Mouse (Mus musculus) cerebellum, postnatal 14 days (tissue): ENCODE measurements around the gene Babam1.

ENCODE experiments used
- DNase-seq, 2 experiments: peaks; one replicate each; pipeline ENCODE4 v3.0.0; 2021; ENCODE audit warnings: mixed read lengths in 2 of 2

Babam1 gene

DNA sequence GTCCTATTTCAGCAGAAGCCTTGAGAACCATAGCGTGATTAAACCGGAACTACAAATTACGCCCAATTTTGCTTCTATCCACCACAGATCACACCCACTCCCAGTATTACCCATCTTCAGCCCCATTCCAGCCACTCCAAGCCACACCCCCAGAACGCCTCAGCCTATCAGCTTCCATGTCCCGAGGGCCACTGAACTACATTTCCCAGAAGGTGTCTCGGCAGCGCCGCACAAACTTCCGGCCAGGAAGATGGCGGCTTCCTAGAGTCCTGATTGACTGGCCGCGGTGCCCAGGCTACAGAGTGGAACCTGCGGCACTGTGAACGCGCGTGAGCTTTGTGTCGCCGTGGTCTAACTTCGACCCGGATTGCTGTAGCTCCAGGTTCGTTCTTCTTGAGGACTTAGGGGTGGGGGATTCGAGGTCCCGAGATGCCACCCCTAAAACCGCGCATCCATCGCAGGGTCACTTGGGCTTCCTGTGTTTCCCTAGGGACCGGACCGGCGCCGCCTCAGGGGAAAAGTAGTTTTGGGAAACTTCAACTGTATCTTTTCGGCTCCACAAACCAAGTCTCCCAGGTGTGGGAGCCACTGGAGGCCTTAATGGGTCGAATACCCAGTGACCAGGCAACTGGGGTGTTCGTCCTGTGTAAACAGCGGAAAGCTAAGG is at the start of gene Babam1:
Gene Babam1, plus strand, starts transcription at position 223 of the 667 bp plus-strand sequence.
- peak; percentile 94 to 95 for DNase-seq

GRCm38 (mm10) chr8:71351117-71351516 is 45.5 kb upstream of the Babam1 start:
- no peak for DNase-seq

DNA sequence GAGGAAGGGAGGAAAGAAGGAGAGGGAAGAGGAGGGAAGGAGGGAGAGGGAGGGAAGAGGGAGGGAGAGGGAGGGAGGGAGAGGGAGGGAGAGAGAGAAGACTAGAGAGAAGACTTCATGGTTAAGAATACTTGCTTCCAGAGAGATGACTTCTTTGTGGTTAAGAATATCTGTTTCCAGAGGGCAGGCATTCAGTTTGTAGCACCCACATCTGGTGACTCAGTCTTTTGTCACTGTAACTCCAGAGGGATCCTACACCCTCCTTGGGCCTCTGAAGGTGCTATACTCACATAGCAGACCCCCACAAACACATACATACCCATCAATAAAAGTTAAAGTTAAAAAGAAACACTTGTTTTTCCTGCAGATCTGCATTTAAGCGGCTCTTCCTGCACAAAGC is 45.1 kb upstream of the Babam1 start:
- no peak for DNase-seq

DNA sequence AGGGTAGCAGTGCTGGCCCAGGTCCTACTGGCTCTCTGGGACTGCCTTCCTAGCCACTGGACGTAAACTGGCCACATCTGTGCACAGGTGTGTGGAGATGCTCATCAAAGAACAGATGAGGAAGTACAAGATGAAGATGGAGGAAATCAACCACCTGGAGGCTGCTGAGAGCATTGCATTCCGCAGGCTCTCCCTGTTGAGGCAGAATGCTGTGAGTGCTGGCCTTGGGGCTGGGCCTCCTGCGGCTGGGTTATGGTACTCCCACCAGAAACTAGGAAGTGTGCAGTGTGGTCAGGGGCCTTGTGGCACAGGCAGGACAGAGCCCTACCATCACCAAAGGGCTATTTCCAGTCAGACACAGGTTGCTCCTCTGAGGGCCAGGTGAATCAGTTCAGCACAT is 38.6 kb upstream of the Babam1 start:
- DNase-seq = no peak

DNA sequence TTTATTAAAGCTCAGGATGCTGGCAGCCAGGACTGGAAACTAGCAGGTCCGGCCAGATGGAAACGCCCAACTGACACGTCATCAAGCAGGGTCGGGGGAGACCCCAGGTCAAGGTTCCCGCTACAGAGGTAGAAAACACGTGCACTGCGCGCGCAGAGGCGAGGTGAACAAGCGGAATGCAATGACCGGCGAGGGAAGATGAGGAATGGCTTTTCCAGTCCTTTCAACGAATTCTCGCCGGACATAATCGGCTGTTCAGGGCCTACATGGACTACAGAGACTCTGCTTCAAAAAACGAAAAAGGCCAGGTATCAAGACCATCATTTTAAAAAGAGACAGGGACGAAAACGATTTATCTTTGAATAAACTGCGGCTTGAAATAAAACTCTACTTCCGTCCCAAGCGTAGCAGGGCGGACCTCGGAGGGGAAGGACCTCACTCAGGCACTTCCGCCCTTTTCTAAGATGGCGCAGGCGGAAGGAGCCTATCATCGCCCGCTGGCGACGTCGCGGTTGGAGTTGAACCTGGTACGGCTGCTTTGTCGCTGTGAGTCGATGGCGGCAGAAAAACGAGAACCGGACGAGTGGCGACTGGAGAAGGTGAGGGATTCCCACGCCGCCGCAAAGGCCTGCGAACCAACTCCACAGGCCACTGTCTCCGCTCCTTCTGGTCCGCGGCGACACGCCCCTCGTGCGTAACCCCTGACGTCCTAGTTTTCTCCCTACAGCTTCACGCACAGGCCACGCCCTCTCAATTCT is 29.7 kb upstream of the Babam1 start, which contains the start of gene Use1:
Gene Use1, plus strand, starts transcription at position 78 of the 758 bp plus-strand sequence.
- DNase-seq = peak; percentile 88 to 92

GRCm38 (mm10) chr8:71367529-71368176 is 29.0 kb upstream of the Babam1 start:
- DNase-seq = peak; percentile 54 to 57

DNA sequence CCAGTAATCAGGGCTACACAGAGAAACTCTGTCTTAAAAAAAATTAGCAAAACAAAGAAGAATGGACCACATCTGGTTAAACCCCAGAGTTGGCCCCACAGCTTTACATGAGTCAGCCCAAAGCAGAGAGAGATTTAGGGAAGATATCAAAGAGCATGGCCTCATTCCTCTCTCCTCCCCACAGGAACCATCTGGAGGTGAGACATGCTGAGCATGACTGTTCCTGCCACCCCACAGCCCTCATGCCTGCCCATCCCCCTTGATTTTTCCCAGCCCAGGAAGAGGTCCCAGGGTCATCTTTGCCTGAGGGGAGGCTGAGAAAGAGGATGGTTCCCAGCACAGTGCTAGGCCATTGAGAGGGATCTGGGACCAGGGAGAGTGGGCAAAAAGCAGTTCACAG is 28.3 kb upstream of the Babam1 start:
- DNase-seq = no peak

DNA sequence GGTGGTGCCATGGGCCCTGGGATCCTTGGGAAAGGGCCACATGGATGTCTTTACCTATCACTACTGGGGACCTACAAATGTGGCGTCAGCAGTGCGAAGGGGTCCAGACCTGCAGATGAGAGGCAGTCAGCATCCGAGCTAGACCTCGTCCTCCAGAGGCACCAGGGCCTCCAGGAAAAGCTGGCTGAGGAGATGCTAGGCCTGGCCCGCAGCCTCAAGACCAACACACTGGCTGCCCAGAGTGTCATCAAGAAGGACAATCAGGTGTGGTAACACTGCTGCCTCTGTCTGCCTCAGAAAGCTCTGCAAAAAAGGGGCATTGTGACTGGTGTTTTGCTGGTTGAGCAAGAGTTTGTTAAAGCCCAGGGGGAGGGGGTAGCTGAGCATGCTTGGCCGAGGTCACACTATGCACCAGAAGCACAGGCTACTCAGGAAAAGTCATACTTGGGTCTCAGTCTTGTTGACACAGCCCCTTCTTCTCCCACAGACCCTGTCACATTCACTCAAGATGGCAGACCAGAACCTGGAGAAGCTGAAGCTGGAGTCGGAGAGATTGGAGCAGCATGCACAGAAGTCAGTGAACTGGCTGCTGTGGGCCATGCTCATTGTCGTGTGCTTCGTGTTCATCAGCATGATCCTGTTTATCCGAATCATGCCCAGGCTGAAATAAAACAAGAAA is 27.5 kb upstream of the Babam1 start:
- no peak for DNase-seq

- no peak for DNase-seq
Measured at GRCm38 (mm10) chr8:71370711-71371235, 25.9 kb upstream of the Babam1 start.

GRCm38 (mm10) chr8:71371236-71371848 is 25.3 kb upstream of the Babam1 start, which contains the start of gene Ocel1:
Ocel1 (plus strand) TSS chr8:71371298.
- DNase-seq = peak; percentile 95 to 97

DNA sequence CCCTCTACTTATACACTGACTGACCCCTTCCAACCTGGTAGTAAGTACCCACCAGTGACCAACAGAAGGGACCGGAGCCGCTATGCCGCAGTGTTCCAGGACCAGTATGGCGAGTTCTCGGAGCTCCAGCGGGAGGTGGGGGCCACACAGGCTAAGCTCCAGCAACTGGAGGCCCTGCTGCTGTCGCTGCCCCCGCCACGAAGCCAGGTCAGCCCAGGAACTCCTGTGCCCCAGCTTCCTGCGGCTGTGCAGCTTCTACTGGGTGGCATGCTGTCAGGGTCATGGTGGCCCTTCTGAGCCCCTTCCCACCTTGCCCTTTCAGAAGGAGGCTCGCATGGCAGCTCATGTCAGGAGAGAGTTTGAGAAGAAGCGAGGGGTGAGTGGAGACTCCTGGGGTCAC is 24.2 kb upstream of the Babam1 start:
- no peak for DNase-seq

DNA sequence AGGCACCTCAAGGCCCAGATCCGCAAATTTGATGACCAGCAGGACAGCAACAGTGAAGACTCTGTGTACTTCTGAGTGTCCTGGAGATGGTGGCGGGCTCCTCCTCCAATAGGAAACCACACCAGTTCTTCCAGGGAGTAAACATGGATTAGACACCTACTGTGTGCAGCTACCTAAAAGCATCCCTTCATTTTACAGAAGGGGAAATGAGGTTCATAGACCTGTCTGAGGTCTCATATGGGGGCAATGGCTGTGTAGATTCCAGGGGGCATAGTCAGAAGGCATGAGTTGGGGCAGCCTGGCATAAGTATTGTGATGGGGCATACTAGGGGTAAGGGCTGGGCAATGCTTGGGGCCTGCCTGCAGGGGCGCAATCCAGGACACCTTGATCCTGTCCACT is 23.7 kb upstream of the Babam1 start:
- DNase-seq = no peak

- DNase-seq = peak in 1 of 2 experiments; percentile 48
Measured at GRCm38 (mm10) chr8:71374616-71375206, 21.9 kb upstream of the Babam1 start.

DNA sequence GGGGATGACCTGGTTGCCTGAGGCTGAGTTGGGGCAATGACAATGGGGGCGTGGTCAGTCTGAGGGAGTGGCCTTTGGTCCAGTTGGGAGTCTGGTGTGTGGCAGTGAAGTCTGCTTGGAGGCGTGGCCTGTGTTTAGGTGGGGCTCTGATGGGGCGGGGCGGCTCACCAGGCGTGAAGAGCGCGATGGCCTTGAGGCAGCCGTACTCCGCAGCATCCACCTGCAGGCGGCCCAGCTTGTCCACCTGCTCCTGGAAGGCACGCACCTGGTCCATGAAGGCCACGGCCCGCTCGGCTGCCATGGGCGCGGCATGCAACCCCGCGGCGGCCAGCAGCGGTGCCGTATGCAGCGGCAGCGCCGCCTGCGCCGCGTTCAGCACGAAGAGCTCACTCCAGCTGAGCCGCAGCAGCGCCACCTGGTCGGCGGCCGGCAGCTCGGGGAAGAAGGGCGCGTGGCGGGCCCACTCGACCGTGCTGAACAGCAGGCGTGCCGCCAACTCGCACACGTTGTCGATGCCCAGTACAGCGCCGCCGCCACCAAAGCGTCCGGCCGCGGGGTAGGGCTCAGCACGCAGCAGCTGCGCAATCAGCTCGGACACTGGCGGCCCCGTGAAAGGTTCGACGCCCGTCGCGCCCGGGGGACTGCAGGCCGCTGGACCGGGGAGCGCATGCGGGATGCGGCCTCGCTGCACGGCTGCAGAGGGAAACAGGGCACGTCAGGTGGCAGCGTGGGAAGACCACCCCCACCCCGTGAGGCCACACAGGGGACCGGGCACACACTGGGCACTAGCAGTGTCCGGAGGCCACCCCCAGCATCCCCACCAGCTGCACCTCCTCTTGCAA is 20.9 kb upstream of the Babam1 start:
- DNase-seq = peak; percentile 83 to 85

GRCm38 (mm10) chr8:71376423-71377030 is 20.1 kb upstream of the Babam1 start:
- peak in 1 of 2 experiments; percentile 62 for DNase-seq

GRCm38 (mm10) chr8:71379008-71379407 is 17.7 kb upstream of the Babam1 start:
- no peak for DNase-seq

DNA sequence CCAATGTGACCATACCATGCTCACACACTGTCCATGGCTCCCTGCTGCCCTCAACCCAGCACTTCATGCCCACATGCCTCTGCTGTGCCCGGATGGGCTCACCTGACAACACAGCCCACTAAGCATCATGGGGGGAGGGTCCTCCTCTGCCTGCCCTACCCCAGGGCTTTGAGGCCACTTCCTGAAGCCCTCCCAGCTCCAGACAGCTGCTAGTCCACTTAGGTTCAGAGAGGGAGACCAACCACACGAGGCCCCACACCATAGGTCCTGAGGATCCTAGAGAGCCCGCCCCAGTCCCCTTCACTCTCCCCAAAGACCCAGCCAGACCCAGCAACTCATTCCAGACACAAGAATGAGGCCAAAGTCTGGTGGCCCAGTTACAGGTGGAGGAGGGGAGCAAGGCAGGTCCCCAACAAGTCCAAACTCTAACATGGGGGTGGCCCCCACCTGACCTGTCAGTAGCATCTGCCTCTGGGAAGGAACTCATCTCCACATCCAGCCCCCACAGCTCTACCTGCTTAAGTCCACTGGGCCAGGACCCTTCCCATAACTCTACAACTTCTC is 17.1 kb upstream of the Babam1 start:
- no peak for DNase-seq

DNA sequence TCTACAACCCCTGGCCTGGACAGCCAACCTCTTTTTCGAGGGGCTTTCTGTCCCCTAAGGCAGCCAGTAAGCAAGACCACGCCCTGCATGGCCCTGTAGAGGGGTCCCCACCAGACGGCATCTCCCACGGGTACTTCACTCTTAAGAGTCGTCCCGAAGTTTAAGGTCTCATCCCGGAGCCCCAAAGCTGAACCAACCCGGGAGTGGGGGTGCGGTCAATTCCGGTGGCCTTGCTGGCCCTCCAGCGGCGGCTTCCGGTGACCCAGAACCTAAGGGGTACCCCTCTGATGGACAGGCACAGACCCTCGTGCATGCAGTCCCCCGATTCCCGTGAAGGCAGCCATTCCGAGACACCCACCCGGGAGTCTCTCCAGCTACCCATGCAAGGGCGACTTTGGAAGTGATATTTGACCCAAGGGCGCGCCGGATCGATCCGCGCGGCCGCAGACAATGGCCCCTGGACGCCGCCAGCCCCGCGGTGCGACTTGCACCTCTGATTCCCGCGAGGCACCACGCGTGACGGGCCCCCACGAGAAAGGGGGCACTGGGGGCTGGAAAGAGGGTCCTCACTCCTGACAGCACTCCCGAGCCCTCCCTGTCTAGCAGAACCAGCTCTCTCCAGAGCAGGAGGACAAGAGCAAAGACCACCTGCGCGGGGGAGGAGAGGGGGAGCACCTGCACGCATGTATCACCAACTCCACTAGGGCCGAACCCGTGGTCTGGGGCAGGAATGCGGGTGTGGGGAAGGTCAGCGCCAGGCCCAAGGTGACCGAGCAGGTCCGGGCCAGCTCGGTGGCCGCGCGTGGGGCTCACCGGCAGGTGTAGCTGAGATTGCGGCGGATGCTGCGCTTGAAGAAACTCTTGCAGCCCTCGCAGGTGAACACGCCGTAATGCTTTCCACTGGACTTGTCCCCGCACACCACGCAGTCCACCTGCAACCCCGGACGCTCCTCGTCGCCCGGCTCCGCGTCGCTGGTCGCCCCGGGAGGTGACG is 16.2 kb upstream of the Babam1 start:
- peak in 1 of 2 experiments; percentile 50 for DNase-seq
